Mouse (Mus musculus): Measurements from ENCODE around the gene Bclaf1. TPM values are rescaled to one million over a fixed set of nuclear protein-coding genes. Genes with fewer than 3 reads are reported as not detected.
A peak's percentile ranks its signal among the peaks of the same experiment; 100 is the strongest.

The Bclaf1 gene
- 139 and 143 TPM in 2 replicates for polyA plus RNA-seq (2016; fragmentation: Nextera tagmentation; extraction: Ambion mirVana)

DNA sequence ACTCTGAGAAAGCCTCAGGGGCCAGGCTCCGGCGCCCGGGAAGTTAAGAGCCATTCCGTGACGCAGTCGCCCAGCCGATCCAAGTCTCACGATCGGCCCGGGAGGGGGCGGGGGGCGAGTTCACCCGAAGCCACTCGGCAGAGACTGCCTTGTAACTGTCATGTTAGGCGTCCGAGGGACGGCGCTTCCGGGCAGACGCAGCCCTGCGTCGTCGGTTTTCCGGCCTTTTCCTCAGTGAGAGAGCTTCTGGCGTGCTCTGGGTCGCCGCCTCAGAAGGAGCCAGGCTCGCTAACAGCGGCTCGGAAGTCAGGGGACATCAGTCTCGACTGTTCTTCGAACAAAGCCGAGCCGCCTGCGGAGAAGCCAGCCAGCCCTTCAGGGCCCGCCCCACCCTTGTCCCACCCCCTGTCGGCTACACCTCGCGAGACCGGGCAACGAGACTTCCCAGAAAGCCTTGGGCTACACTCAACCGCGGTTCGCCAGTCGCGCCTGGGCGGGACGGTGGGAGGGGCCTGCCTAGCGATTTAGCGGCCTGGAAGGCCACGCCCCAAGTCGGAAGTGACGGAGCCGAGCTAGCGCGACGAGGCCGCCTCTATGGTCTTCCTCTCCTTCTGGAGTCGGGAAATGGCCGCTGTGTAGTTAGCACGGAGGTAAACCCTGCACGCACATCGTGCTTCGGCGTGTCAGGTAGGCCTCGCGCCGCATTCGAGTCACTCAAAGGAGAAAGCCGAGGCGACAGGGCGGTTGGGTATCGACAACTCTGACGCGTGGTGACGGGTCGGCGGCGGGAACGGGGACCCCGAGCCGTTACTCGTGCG, at the start of gene Bclaf1:
TSS of gene Bclaf1 (plus strand) at position 552 of the 818 bp plus-strand sequence.
- H3K4me1 ChIP-seq = peaks cover 19% of the 10 kb centered on the region
- peak within 1 kb of the TSS; percentile 100 for H3K27ac ChIP-seq
- H3K36me3 ChIP-seq = no peaks in the 10 kb centered on the region
- no peaks in the 10 kb centered on the region for H3K9me3 ChIP-seq
- ATAC-seq (ENCODE audit: low FRiP score, low read depth) = peak; percentile 99
- peak within 1 kb of the TSS; percentile 74 for H3K4me3 ChIP-seq
- peak within 1 kb of the TSS; percentile 88 for H3K9ac ChIP-seq
- under 1% methylated on average over 84 of the region's 84 CpGs for WGBS
- peak within 1 kb of the TSS; percentile 73 for H3K4me2 ChIP-seq (replicated peaks)
- H3K27me3 ChIP-seq (replicated peaks) = no peaks in the 10 kb centered on the region

DNA sequence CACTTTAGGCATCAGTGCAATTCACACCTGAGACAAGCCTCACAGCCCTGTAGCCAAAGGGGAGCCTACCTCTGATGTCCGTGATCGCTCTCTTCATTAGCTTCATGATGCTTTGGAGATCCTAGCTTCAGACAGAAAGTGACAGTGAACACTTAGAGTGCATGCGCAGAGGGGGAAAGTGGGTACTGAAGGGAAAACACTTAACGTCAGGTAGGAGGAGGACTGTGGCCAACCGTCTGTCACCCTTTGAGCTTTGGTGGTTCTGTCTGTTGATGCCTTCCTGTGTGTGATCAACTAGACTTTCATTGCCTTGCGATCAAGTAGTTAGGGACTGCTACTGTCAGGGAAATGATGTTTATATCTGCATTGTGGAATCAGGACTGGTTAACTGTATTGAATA, 49.4 kb upstream of the Bclaf1 start:
- WGBS = 93% methylated on average over 6 of the region's 6 CpGs
- Histone ChIP-seq H3K9me3 (no peaks in the 10 kb centered on the region), H3K9ac (no peak overlapping the region), H3K27ac (no peak overlapping the region), H3K36me3 (no peaks in the 10 kb centered on the region), H3K4me1 (no peaks in the 10 kb centered on the region), H3K4me3 (no peak overlapping the region), H3K4me2 (replicated peaks) (no peak overlapping the region), H3K27me3 (replicated peaks) (no peaks in the 10 kb centered on the region)
- no peak for ATAC-seq (ENCODE audit: low FRiP score, low read depth)

DNA sequence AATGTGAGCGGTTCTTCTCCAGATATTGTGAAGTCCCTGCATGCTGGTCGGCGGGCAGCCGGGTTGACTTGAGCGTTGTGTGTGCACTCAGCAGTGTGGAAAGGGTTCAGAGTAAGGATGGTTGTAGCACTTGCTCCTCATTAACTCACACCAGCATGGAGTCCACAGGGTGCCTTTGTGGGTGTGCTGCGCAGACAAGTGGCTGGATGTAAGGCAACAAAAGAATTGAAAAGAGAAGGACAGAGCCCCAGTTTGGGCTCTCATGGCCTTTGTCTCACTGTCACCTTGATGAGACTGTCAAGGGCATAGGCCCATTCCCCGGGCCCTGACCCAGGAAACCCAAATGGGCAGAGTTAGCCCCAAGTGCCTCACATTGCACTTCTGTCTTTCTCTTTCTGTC, 47.8 kb upstream of the Bclaf1 start:
- no peak overlapping the region for H3K4me3 ChIP-seq
- H3K27me3 ChIP-seq (replicated peaks) = no peaks in the 10 kb centered on the region
- H3K4me1 ChIP-seq = no peaks in the 10 kb centered on the region
- no peak overlapping the region for H3K4me2 ChIP-seq (replicated peaks)
- no peaks in the 10 kb centered on the region for H3K36me3 ChIP-seq
- no peak overlapping the region for H3K9ac ChIP-seq
- no peak overlapping the region for H3K27ac ChIP-seq
- no peak for ATAC-seq (ENCODE audit: low FRiP score, low read depth)
- no peaks in the 10 kb centered on the region for H3K9me3 ChIP-seq
- 84% methylated on average over 7 of the region's 7 CpGs for WGBS

DNA sequence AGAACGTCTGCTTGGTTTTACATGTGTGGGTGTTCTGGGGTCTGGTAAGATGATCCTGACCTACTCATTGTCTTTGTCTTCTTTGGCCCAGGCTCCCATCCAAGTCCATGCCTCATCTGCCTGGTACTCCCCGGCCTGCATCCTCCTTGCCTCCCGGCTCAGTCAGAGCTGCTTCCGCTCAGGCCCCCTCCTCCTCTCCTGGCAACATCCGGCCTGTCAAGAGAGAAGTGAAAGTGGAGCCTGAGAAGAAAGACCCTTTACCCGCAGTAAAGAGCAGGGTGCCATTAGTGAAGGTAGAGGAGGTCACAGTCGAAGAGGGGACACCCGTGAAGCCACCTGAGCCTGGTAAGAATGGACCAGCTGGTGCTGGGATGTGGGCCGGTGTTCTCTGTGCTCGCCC, 45.2 kb upstream of the Bclaf1 start:
- Histone ChIP-seq H3K4me3 (no peak overlapping the region), H3K4me2 (replicated peaks) (no peak overlapping the region), H3K27ac (no peak overlapping the region), H3K9ac (no peak overlapping the region), H3K36me3 (no peaks in the 10 kb centered on the region), H3K9me3 (no peaks in the 10 kb centered on the region), H3K4me1 (no peaks in the 10 kb centered on the region), H3K27me3 (replicated peaks) (no peaks in the 10 kb centered on the region)
- 74% methylated on average over 10 of the region's 10 CpGs for WGBS
- no peak for ATAC-seq (ENCODE audit: low FRiP score, low read depth)

DNA sequence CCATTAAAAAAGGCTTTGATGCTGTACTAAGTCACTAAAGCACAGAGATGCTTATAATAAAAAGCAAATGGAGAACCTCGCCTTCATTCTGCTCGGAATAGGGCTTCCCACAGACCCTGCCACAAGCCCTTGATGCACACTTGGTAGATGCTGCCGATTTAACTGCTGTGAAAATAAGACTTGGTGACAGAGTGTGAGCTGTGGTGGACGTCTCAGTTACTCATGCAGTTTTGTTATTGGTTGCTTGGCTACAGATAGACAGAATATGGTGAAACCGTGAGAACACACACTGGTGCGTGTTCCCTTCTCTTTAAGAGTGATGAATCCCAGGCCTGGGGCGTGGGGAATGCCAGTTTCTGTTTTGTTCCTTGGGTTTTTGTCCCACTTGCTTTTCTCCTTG, 43.3 kb upstream of the Bclaf1 start:
- Histone ChIP-seq H3K27ac (no peak overlapping the region), H3K4me2 (replicated peaks) (no peak overlapping the region), H3K4me1 (no peaks in the 10 kb centered on the region), H3K9ac (no peak overlapping the region), H3K27me3 (replicated peaks) (no peaks in the 10 kb centered on the region; the same call in 1 of the 2 replicates), H3K36me3 (no peaks in the 10 kb centered on the region), H3K9me3 (no peaks in the 10 kb centered on the region), H3K4me3 (no peak overlapping the region)
- ATAC-seq (ENCODE audit: low FRiP score, low read depth) = no peak
- 56% methylated on average over 7 of the region's 7 CpGs for WGBS

DNA sequence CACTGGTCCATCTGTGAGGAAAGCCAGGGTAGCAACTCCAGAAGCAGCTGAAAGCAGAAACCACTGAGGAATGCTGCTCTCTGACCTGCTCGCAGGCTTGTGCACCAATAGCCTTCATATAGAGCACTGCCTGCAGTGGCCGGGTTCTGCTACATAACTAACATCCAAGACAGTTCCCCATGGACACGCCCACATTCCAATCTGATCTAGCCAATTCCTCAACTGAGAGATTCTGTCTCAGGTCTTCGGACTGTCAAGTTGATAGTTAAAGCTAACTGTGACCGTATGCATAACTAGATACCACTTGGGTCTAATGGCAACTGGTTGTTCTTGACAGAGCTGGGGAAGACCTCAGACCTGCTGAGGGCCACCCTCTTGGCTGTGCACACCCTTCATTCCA, 39.9 kb upstream of the Bclaf1 start:
- no peak for ATAC-seq (ENCODE audit: low FRiP score, low read depth)
- H3K27ac ChIP-seq = no peak overlapping the region
- H3K27me3 ChIP-seq (replicated peaks) = no peaks in the 10 kb centered on the region; the same call in 1 of the 2 replicates
- no peaks in the 10 kb centered on the region for H3K4me1 ChIP-seq
- no peak overlapping the region for H3K4me2 ChIP-seq (replicated peaks)
- no peaks in the 10 kb centered on the region for H3K9me3 ChIP-seq
- H3K36me3 ChIP-seq = no peaks in the 10 kb centered on the region
- 89% methylated on average over 5 of the region's 5 CpGs for WGBS
- H3K9ac ChIP-seq = no peak overlapping the region
- no peak overlapping the region for H3K4me3 ChIP-seq

DNA sequence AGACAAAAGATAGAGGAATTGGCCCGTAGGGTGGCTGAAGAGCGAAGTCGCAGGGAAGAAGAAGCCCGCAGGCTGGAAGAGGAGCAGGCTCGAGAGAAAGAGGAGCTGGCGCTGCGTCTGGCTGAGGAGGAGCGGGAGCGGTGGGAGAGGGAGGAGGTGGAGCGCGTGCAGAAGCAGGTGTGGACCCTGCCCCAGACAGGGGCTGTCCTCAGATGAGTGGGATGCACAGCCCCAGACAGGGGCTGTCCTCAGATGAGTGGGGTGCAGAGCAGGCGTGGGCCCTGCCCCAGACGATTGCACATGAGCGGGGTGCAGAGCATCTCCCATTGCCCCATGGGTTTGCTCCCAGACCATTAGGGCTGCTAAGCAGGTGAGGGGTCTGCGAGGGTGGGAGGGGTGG, 39.0 kb upstream of the Bclaf1 start:
- H3K9me3 ChIP-seq = no peaks in the 10 kb centered on the region
- H3K4me3 ChIP-seq = no peak overlapping the region
- H3K27me3 ChIP-seq (replicated peaks) = no peaks in the 10 kb centered on the region; the same call in 1 of the 2 replicates
- H3K9ac ChIP-seq = no peak overlapping the region
- ATAC-seq (ENCODE audit: low FRiP score, low read depth) = no peak
- no peaks in the 10 kb centered on the region for H3K4me1 ChIP-seq
- H3K27ac ChIP-seq = no peak overlapping the region
- 0 out of 2 replicates have a peak overlapping the region, but pooled peaks have one; percentile 17 for H3K4me2 ChIP-seq (replicated peaks)
- no peaks in the 10 kb centered on the region for H3K36me3 ChIP-seq
- WGBS = 50% methylated on average over 15 of the region's 15 CpGs

DNA sequence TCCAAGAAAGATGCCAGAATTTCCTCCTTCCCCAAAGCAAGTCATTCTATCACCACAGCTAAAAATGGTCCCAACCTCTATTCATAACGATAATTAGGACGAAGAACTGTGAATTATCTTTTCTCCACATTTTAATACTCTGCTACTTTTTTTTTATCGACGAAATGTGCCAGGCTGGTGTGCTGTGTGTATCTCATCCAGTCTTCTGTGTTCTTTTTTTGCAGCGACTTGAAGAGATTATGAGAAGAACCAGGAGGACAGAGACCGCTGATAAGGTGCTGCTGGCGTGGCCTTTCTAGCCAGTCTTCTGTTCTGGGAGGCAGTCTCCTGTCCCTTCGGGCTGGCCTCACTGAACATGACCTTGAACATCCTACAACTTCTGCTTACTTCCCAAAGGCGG, 38.2 kb upstream of the Bclaf1 start:
- Histone ChIP-seq H3K4me3 (no peak overlapping the region), H3K4me2 (replicated peaks) (no peak overlapping the region), H3K27ac (no peak overlapping the region), H3K9ac (no peak overlapping the region), H3K9me3 (no peaks in the 10 kb centered on the region), H3K4me1 (no peaks in the 10 kb centered on the region), H3K27me3 (replicated peaks) (no peaks in the 10 kb centered on the region; the same call in 1 of the 2 replicates), H3K36me3 (no peaks in the 10 kb centered on the region)
- no peak for ATAC-seq (ENCODE audit: low FRiP score, low read depth)
- WGBS = 86% methylated on average over 9 of the region's 9 CpGs

DNA sequence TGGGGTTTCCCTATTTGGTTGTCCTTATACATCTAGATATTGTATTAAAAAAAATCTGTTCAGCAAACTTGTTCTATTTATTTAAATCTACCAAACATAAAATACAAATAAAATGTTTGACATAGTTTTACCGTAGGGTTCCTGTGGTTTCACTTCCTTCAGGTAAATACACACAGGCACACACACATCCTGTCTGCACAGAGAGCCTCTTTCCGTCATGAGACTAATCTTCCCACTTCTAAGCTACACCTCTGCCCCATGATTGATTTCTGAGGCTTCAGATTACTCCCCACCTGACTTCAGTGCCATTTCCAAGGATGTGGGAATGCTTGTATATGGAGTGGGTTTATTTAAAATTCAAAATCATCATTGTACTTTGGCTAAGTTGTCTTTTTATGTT, 30.8 kb upstream of the Bclaf1 start:
- H3K36me3 ChIP-seq = no peaks in the 10 kb centered on the region
- 80% methylated on average over 2 of the region's 2 CpGs for WGBS
- no peak overlapping the region for H3K4me3 ChIP-seq
- no peak overlapping the region for H3K27ac ChIP-seq
- H3K9ac ChIP-seq = no peak overlapping the region
- H3K27me3 ChIP-seq (replicated peaks) = no peaks in the 10 kb centered on the region
- no peak overlapping the region for H3K4me2 ChIP-seq (replicated peaks)
- peaks cover 19% of the 10 kb centered on the region for H3K4me1 ChIP-seq
- H3K9me3 ChIP-seq = no peaks in the 10 kb centered on the region
- no peak for ATAC-seq (ENCODE audit: low FRiP score, low read depth)

DNA sequence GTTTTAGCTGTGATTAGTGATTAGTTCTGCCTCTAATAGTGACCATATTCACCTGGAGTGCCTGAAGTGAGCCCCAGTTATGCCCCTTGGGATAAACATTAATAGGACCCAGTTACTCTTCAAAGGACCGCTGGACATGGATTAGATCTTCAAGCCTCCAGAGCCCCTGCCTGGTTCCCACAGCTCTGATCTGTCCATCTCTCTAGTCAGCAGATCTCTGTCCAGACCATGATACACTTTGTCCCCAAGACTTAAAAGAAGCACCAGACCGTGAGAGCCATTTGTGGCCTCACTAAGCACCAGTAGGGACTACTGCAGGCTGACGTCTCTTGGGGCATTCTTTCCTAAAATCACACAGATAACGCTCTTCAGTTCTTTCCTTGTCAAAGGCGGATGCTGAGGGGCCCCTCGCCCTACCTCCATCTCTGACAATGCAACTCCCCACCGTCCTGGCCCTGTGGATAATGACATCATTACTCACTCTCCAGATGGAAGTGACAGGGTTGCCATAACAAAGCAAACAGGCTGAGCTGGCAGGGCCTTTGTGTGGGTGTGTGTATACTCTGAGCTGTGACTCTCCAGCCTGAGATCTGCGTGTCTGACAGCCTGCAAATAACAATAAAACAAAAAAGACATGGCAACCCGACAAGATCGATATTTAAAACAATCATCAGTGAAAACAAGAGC, 26.8 kb upstream of the Bclaf1 start:
- Histone ChIP-seq H3K9ac (peak overlapping the region; percentile 26; the same call in 1 of the 2 replicates), H3K27ac (peak overlapping the region; percentile 80), H3K4me3 (no peak overlapping the region), H3K9me3 (no peaks in the 10 kb centered on the region), H3K36me3 (no peaks in the 10 kb centered on the region), H3K27me3 (replicated peaks) (no peaks in the 10 kb centered on the region), H3K4me2 (replicated peaks) (peak overlapping the region; percentile 48), H3K4me1 (peaks cover 25% of the 10 kb centered on the region)
- WGBS = 9% methylated on average over 10 of the region's 10 CpGs
- peak; percentile 92 for ATAC-seq (ENCODE audit: low FRiP score, low read depth)

DNA sequence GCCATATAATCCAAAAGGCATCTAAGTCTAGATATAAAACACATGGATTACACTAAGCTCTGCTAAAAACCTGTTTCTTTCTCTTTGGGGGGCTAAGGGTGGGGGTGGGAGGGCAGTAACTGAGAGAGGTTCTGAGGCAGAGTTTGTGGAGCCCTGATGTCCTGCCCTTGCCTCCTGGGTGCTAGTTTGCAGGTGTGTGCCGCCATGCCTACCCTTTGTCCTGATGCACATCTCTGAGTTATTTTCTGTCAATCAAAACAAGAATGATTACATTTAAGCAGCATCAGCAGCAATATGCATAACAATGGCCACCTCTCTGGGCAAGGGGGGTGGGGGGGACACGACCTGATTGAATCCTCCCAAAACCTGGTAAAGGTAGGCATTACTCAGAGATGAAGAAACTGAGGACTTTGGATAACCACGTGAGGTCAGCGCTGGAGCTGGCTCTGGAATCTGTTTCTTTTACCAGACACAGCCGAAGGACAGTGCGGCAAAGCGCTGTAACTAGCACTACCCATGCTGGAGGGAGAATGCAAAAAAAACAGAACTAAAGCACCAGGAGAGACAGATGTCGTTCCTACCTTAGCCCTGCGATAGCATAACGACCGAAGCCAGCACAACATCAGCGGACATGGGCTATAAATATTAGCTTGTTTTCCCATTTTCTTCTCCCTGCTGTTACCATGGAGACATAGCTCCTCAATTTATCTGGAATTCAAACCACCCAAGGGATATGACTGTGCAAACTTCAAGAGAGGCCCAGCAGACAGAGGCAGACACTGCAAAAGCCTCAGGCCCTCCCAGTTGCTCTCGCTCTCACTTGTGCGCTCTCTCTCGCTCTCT, 26.1 kb upstream of the Bclaf1 start:
- H3K27me3 ChIP-seq (replicated peaks) = no peaks in the 10 kb centered on the region
- peak overlapping the region; percentile 26; the same call in 1 of the 2 replicates for H3K9ac ChIP-seq
- H3K27ac ChIP-seq = peak overlapping the region; percentile 80
- peak; percentile 72 for ATAC-seq (ENCODE audit: low FRiP score, low read depth)
- peak overlapping the region; percentile 48 for H3K4me2 ChIP-seq (replicated peaks)
- peaks cover 25% of the 10 kb centered on the region for H3K4me1 ChIP-seq
- H3K9me3 ChIP-seq = no peaks in the 10 kb centered on the region
- H3K4me3 ChIP-seq = no peak overlapping the region
- WGBS = 17% methylated on average over 15 of the region's 15 CpGs
- no peaks in the 10 kb centered on the region for H3K36me3 ChIP-seq

DNA sequence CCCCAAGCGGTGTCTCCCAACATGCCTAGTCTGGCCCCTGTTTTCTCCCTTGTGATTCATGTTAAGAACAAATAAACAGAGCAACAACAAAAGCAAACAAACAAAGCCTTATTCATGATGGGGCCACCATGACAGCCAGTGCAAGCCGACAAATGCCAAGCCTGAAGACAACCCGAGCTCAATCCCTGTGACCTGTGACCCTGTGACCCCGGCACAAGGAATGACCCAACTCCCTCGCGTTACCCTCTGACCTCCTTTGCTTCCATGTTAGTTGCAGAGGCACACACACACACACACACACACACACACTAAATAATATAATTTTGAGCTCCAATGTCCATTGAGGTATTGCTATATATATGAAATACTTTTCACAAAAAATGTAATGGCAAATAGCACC, 24.9 kb upstream of the Bclaf1 start:
- Histone ChIP-seq H3K4me1 (peaks cover 25% of the 10 kb centered on the region), H3K9me3 (no peaks in the 10 kb centered on the region), H3K4me3 (no peak overlapping the region), H3K36me3 (no peaks in the 10 kb centered on the region), H3K27me3 (replicated peaks) (no peaks in the 10 kb centered on the region), H3K4me2 (replicated peaks) (no peak overlapping the region), H3K9ac (no peak overlapping the region), H3K27ac (no peak overlapping the region)
- ATAC-seq (ENCODE audit: low FRiP score, low read depth) = no peak
- 27% methylated on average over 6 of the region's 6 CpGs for WGBS
